Mouse (Mus musculus) layer of hippocampus, postnatal 14 days (tissue): Measurements from ENCODE around the gene Fhdc1. TPM values are rescaled to one million over a fixed set of nuclear protein-coding genes. Genes with fewer than 3 reads are reported as not detected.

Source experiments
- DNase-seq, 2 experiments: peaks; one replicate each; pipeline ENCODE4 v3.0.0; 2021 to 2022; ENCODE audit warnings: low spot score in 2 of 2, mixed read lengths in 1 of 2
- total RNA-seq, 2 experiments: library from RNA; stranded (reverse); gene quantifications; 2 replicates each; pipeline ENCODE4 v1.2.3; 2021

Fhdc1 gene
- total RNA-seq, 2 experiments from 2014 or later, result 2.4 to 3.4 TPM

DNA sequence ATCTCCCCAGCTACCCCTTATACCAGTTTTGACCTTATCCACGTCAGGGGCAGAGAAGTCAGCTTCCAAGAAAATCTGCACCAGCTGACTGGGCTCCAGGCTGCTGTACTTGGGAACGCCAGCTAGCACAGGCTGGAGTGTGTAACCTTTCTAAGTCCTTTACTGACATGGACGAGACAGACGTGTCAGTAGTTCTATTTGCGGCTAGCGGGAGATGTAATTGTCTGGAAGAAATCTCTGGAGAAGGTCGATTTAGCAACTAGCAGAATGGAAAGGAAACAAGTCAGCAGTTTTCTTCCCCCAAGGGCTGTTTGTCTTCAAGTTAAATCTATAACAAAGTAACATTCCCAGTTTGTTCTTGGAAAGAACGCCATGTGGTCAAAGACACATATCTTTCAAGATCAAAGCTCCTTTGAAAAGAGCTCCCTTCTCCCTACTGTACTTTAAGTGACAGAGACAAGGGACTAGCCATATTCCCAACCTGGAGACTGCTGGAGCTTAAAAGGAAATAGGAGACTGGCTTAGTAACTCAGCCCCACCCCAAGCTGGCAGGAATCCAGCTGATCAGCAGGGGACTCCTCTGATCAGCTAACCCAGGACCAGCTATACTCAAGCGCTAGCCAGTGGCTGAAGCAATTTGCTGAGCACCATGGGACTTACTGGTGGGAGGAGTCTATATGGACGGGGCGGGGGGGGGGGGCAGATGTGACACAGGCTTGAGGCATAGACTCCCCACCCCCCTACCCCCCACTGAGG is 44.8 kb downstream of the Fhdc1 start:
- no peak for DNase-seq

DNA sequence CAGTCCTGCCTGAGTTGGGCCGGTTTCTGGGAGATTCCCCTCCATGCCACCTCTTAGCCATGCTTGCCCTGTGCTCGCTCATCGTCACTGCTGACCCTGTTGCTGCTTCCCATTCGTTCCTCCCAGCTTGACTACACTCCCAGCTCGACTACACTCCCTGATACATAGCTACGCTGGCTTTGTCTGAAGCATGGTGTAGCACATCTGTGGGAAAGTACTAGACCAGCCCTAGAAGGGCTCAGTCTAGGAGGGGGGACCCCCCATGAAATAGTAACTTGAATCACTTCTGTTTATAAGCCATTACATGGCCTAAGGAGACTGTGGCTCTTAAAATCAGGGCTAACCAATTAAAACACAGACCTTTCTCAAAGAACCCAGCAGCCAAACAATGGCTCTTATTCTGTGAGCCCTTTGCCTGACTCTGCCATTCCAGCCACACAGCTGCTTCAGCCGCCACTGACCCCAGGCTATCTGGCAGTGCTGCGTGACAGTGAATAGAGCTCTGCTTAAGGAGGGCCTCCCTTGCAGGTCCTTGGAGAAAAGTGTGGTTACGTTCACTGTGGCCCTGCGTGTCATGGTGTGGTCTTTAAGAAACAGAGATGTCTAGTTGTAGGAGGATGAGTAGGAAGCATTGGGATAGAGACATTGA is 47.3 kb downstream of the Fhdc1 start:
- DNase-seq, result no peak

DNA sequence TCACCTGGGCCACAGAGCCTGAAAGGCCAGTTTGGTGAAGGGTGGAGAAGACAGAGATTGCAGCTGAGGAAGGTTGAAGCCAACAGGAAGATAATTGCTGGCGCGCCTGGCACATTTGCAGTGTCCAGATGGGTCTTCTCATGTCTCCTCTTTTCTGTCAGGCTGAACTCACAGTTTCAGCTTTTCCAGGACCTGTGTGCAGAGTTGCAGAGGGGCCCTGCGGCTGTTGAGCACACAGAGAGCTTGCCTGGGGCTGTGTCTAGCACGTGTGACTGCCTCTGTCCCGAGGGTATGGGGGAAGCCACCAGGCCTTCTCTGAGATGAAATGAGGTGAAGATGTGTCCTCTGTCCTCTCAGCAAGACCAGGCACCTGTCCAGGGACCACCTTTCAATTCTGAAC is 49.0 kb downstream of the Fhdc1 start:
- DNase-seq, result no peak

DNA sequence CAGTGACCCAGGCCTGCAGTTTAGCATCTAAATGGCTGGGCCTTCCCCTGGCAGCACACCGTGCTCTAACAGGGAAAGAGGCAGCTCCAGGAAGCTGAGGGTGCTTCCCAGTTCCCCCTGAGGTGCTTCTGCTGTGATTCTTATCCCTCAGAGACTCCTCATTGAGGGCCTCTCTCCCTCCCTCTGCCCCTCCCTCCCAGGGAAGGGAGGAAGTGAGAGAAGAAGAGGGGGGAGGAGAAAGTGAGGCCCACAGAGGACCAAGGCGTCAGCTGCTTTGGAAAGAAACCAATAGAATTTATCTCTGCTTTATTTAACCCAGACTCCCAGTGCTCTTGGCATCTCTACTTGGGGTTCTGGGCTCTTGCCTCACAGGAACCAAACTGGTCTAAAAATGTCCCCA is 50.1 kb downstream of the Fhdc1 start:
- no peak for DNase-seq

DNA sequence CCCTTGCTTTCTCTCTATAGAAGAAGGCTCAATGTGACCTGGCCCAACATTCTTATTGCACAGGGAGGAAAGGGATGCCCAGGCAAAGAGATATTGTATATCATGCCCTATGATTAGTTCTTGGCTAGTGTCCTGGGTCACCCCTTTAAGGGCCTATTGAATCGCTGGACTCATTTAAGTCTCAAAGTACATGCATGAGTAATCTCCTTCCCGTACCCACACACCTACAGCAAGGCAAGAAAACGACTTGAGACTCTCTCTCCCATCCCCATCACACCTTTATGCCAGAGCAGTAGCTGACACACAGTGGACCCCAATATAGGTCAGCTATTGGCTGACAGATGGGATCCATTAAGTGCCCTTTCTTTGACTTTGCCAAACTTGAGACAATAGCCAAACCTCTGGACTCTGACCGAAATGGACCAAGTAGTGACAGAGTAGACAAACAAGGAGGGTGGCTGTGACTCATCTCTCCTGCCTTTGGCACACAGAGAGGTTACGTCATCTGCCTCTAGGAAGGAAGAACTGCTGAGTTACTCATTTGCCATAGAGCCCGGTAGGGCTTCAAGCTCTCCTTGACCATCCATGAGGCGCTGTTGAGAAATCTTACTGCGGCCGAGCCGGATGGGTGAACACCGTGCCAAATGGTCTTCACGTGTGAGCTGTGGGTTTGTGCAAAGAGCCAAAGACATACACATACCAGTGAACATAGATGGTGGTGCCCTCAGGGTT is 51.1 kb downstream of the Fhdc1 start:
- no peak for DNase-seq

DNA sequence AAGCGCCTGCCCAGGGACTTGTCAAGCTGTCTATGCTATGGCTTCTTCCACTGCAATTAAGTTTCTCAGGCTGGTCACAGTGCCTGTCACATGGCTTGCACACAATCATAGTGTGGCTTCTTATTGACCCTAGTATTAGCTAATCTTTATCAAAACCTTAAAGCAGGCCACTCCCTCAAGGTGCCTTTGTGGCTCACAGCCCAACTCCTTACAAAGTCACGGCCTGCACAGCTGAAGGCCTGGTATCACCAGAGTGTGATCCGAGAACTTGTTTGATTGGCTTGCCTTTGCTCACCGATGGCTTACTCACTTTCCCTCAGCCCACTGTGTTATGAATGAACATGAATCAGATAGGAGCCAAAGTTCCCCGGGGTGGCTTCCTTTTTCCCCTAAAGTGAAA is 52.5 kb downstream of the Fhdc1 start:
- DNase-seq, result no peak

DNA sequence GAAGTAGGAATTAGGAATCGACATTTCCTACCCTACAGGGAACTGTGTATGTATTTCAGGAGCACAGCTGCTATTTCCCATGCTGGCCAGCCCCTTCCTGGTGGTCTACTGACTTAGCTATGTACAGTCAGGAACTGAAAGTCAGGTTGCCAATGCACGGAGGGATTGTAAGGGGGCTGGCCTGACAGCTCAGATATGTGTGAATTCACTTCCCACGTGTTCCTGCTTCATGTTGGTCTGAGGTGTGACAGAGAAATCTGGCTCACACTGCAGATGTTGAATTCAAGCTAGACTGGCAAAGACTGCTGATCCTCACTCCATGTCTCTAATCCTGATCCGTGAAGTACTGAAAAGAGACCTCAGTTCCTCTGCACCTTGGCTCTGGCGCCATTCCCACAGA is 57.9 kb downstream of the Fhdc1 start:
- no peak for DNase-seq

DNA sequence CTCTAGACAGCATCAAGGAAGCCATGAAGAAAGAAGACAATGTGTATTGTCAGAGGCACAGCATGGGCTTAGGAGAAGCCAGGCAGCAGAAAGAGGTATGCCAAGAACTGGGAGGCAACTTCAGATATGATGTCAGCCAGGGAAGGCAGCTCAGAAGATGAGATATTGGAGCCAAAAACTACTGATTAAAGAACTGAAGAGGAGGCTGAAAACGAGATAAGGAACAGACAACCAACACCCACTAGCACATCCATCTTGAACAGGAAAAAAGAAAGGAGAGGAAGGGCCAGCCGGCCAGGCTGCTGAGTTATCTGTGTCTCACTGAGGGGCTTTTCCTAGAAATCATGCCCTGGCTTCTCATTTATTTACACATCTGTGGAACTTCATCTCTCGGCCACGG is 66.4 kb downstream of the Fhdc1 start:
- DNase-seq, result no peak

DNA sequence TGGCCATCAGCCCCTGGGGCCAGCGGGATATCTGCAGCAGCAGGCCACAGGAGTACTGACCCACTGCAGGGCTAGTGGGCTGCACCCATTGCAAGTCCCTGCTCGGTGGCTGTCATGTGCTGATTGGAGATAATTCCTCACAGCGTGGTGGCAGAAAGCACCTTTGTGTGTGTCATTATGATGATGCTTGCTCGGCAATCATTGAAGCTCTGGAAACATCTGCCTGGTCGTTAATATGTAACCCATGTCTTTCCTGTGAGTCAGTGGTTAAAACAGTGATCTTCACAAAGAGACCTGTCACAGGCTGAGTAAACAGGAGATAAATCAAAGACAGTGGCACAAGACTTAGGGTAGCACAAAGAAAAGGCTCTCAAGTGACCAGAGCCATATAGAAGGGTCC is 67.3 kb downstream of the Fhdc1 start:
- DNase-seq, result no peak

DNA sequence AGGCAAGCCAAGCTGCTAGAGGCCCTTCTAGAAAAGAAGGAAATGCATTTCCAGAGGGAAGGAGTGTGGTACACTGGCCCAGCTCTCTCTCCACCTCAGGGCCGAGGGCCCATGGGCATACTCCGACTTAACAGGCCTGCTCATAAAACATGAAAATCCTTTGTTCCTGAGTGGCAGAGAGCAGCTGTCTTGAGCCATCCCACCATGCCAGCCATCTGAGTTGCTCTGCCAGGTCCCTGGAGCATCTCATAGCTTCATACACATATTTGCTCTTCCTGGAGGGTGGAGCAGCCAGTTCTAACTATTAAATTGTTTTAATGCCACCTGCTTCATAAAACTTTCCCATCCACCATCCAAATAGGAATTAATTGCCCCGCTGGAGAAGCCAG is 70.8 kb downstream of the Fhdc1 start:
- no peak for DNase-seq

DNA sequence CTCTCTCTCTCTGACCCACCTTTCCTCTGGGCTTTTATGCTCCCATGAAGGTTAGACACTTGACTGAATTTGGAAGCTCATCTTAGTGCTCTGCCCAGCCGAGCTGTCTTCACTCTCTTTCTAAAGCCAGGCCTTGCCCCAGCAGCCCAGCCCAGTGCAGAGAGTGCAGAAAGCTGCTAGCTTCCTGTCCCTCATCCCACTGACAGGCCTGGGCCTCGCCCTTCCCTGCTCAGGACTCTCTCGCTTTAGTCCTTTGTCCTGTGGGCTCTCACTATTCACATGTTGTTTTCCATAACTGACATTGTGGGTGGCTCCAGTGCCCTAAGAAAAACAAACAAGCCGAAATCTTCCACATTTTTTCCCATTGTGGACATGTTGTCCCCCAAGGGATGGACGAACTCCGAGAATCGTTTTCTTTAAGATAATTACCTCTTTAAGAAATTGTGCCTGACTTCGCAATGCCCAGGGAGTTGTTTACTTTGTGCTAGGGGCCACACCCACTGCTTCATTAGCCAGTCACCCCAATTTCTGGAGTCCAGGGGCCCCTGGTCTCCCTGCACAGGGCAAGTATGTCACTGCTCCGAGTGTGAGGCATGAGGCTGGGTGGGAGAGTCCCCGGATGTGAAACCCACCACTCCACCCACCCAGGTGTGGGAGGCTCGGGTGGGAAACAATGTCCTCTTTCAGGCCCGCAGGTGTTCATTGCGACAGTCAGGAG is 71.3 kb downstream of the Fhdc1 start:
- no peak for DNase-seq

DNA sequence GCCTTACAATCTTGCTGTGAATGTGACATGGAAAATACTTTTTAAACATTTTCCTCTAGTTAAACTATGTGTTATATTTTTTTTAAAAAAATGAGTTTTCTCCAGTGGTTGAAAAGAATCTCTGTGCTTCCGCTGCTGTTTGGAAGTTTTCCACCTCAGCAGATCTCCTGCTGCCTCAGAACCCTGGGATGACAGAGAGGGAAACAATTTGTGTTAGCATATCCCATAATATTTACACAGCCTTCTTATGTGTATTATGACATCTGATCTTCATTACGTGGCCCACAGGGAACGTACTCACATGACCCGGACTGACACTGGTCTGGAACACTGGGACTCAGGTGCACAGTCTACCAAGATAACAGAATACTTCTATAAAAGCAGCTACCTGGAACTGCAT is 74.7 kb downstream of the Fhdc1 start:
- no peak for DNase-seq

DNA sequence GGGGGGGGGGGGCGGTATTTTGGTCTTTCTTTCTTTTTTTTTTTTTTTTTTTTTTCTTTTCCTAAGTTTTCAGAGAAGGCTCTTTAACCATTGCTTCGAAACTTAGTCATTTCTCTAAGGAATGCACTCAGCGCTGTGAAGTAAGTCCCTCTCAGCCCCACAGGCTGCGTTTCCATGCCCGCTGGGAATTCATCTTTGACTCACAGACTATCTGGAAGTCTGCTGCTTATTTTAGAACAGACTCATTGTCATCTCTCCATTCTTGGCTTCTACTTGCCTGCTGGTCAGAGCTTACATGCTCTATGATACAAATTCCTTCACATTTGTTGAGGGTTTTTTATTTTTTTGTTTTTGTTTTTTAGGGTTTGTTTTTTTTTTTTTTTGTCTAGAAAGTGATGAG is 76.8 kb downstream of the Fhdc1 start:
- no peak for DNase-seq

DNA sequence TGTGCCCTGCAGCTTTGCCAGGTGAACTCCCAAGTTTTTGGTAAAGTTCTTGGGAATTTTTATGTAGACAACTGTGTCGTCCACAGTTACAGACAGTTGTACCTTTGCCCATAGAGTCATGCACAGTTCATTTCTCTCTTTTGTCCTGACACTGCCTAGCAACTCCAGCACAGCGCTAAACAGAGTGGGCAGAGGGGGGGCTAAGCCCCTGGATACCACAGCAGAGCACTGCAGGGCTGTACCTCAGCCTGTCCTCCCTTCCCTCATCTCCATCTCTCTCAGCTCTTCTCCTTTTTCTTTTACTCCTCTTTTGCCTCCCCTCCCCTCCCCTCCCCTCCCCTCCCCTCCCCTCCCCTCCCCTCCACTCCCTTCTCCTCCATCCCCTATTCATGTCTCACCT is 77.5 kb downstream of the Fhdc1 start:
- no peak for DNase-seq

DNA sequence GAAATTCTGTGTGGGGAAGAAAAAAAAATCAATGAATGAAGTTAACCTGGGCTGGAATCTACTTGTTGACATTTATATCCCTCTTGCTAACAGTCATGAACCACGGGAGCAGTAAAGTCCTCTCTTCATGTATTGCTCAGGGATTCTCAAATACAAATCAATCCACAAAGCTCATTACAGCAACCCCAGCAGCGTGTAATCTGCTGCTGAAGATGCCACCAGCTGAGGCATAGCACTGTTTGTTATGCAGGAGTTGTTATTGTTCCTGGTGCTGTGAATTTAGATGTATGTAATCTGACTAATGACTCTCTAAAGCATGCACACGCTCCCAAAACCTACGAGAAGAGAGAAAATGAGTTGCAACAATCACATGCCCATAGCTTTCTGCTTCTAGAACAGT is 82.3 kb downstream of the Fhdc1 start:
- DNase-seq, result no peak

DNA sequence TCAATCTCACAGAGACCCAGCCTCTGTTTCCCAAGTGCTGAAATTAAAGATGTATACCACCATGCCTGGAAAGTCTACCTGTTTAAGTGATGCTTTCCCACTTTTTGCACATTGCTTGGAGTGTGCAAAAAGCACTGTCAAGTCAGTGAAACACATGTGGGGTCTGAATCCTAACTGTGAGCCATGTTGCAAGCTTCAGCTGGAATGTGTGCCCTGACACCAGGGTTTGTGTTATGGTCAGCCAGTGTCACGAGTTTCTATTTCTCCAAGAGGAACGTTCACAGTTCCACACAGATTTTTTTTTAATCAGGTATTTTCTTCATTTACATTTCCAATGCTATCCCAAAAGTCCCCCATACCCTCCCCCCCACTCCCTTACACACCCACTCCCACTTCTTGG is 84.0 kb downstream of the Fhdc1 start:
- DNase-seq, result no peak

DNA sequence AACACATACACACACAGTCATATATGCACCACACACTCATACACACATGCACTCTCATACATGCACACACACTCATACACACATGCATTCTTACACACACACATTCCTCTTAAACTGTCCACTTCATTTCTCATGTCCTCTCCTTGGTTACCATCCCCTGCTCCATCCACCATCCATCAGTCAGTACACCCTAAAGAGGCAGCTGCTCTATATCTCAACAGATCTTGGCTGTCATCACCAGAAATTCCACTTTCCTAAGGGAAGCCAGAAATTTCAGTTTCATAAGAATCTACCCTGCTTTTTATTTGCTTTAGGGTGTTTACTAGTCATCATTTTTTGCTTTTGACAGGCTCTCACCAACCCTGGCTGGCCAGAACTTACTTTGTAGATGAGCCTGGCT is 84.4 kb downstream of the Fhdc1 start:
- no peak for DNase-seq

DNA sequence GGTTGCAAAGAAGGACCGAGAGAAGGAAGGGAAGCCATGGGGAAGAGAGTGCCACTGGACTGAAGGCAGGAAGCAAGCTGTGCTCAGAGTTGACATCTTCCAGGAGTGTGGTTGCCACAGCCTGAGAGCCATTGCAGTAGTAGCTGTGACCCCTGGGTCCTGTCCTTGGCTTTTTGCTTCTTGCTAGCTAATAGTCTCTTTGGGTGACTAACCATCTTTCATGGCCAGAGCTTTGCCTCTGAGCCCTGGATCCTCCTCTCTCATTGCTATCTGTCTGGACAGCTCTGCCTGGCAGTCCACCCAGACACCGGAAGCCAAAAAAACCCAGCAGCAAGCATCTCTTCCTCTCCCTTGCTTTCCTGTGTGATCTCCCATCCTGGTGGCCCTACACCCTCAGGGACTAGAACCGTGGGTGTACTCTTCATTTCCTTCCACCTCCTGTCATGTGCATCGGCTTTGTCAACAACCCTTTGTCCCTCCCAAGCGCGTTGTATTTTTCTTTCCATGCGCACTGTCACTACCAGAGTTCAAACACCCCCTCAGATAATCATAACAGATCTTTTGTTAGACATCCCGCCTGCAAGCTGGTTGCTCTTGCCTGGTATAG is 85.3 kb downstream of the Fhdc1 start:
- no peak for DNase-seq
